Mouse (Mus musculus) CH12.LX (cell line): ENCODE results near the gene Lgals9.

Experiments
- CTCF ChIP-seq, 2 experiments: IDR thresholded peaks in 1 of 2; conservative IDR thresholded peaks in 1 of 2; 2 replicates each; pipeline ENCODE4 v1.5.1; 2011 to 2012; ENCODE audit warnings: low read depth in 2 of 2, low read length in 2 of 2, improper control_type of control experiment in 1 of 2, inconsistent platforms in 1 of 2, mild to moderate bottlenecking in 1 of 2, moderate library complexity in 1 of 2
- E2F4 ChIP-seq: IDR thresholded peaks from 2 replicates; pipeline ENCODE4 v1.6.1; 2011; ENCODE audit warnings: low read depth, low read length, improper control_type of control experiment; ENCODE audit not compliant: insufficient replicate concordance
- ELF1 ChIP-seq: IDR thresholded peaks from 2 replicates; pipeline ENCODE4 v1.6.1; 2014; ENCODE audit warnings: low read depth, mild to moderate bottlenecking, inconsistent platforms, low read length, improper control_type of control experiment
- EP300 ChIP-seq: IDR thresholded peaks from 2 replicates; pipeline ENCODE4 v1.6.1; 2011; ENCODE audit warnings: low read length, improper control_type of control experiment
- HCFC1 ChIP-seq: IDR thresholded peaks from 2 replicates; pipeline ENCODE4 v1.6.1; 2012; ENCODE audit warnings: low read depth, mild to moderate bottlenecking, inconsistent platforms, low read length, improper control_type of control experiment
- MAZ ChIP-seq: IDR thresholded peaks from 2 replicates; pipeline ENCODE4 v1.6.1; 2012; ENCODE audit warnings: low read depth, mild to moderate bottlenecking, inconsistent platforms, low read length, improper control_type of control experiment, moderate library complexity
- POLR2A ChIP-seq: IDR thresholded peaks from 2 replicates; pipeline ENCODE4 v1.6.1; 2011; ENCODE audit warnings: low read depth, mild to moderate bottlenecking, improper control_type of control experiment, low read length
- ZKSCAN1 ChIP-seq: IDR thresholded peaks from 2 replicates; pipeline ENCODE4 v1.6.1; 2012; ENCODE audit warnings: low read depth, inconsistent platforms, low read length, improper control_type of control experiment, borderline replicate concordance

- no peak for TF ChIP-seq EP300
- TF ChIP-seq HCFC1 = no peak
- no peak for TF ChIP-seq CTCF (conservative IDR thresholded peaks at IDR 0.05 in 1 of 2, IDR thresholded peaks at IDR 0.05 in 1 of 2; ENCODE audit: low read depth in 2 of 2, low read length in 2 of 2)
- TF ChIP-seq ELF1 = no peak
- no peak for TF ChIP-seq POLR2A
- TF ChIP-seq MAZ = no peak
- TF ChIP-seq E2F4 = no peak
- TF ChIP-seq ZKSCAN1 = no peak
Measured at GRCm38 (mm10) chr11:79008891-79009290, 24.1 kb upstream of the Lgals9 start.
